Mouse (Mus musculus) inflammation-experienced regulatory T-cells (primary cell): ENCODE data around the gene Stx1b. TPM values are rescaled to one million over a fixed set of nuclear protein-coding genes. Genes with fewer than 3 reads are reported as not detected.

Experiments used
- polyA plus RNA-seq, 2 experiments: library from polyadenylated mRNA; unstranded; fragments of 100-300 nt; shearing (Covaris generic); gene quantifications; one replicate each; pipeline ENCODE4 v1.2.1; 2017

The Stx1b gene
- polyA plus RNA-seq: under 1 TPM; 0.51 to 0.56 TPM

GRCm38 (mm10) chr7:127824176-127824871 lies at the start of gene Stx1b, which contains the start of gene Stx4a:
TSS of gene Stx1b (minus strand) at chr7:127824549.
TSS of gene Stx4a (plus strand) at chr7:127824294.

GRCm38 (mm10) chr7:127800435-127801009 lies 23.8 kb downstream of the Stx1b start, which contains the start of gene Hsd3b7:
TSS of gene Hsd3b7 (plus strand) at chr7:127800604.

DNA sequence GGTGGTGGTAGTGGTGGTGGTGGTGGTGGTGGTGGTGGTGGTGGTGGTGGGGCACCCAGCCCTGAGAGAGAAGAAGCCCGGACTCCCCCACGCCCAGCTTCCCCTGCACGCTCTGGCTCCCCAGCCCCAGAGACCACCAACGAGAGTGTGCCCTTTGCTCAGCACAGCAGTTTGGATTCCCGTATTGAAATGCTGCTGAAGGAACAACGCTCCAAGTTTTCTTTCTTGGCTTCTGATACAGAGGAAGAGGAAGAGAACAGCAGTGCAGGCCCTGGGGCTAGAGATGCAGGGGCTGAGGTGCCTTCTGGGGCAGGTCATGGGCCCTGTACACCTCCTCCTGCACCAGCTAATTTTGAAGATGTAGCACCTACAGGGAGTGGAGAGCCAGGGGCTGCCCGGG lies 39.0 kb downstream of the Stx1b start, which contains the start of gene Gm49388:
Gene Gm49388 (plus strand): TSS at position 301 of the 400 bp plus-strand sequence.

GRCm38 (mm10) chr7:127776426-127776825 lies 47.9 kb downstream of the Stx1b start, which contains the start of gene Setd1a:
TSS of gene Setd1a (plus strand) at chr7:127776670.

GRCm38 (mm10) chr7:127769651-127770038 lies 54.7 kb downstream of the Stx1b start, which contains the start of gene Orai3:
TSS of gene Orai3 (plus strand) at chr7:127769815.

Other genes starting within 250 kb of the Stx1b start
- 1 to 10 TPM in 1 of 2 experiments, under 1 TPM in 1; 0.82 to 1.1 TPM for gene Ccdc189, start 236.0 kb downstream of the Stx1b start, polyA plus RNA-seq
- 100 to 1,000 TPM; 107 to 163 TPM for gene Rnf40, start 235.8 kb downstream of the Stx1b start, polyA plus RNA-seq
- gene Zfp629, start 208.8 kb downstream of the Stx1b start, polyA plus RNA-seq: under 1 TPM in 1 of 2 experiments, not detected in 1; 0.24 TPM
- 10 to 100 TPM; 79.5 to 92.8 TPM for gene Bcl7c, start 115.6 kb downstream of the Stx1b start, polyA plus RNA-seq
- under 1 TPM in 1 of 2 experiments, not detected in 1; 0.19 TPM for gene Ctf1, start 111.8 kb downstream of the Stx1b start, polyA plus RNA-seq
- gene Ctf2, start 92.4 kb downstream of the Stx1b start, polyA plus RNA-seq: under 1 TPM in 1 of 2 experiments, not detected in 1; 0.21 TPM
- gene Fbxl19, start 80.0 kb downstream of the Stx1b start, polyA plus RNA-seq: 1 to 10 TPM in 1 of 2 experiments, under 1 TPM in 1; 0.80 to 1.0 TPM
- gene Orai3, start 54.7 kb downstream of the Stx1b start, polyA plus RNA-seq: 10 to 100 TPM; 20.0 to 30.8 TPM
- gene Setd1a, start 47.9 kb downstream of the Stx1b start, polyA plus RNA-seq: 1 to 10 TPM; 3.8 to 6.5 TPM
- gene Gm49388, start 38.9 kb downstream of the Stx1b start, polyA plus RNA-seq: not detected
- 1 to 10 TPM; 1.6 to 6.7 TPM for gene Hsd3b7, start 23.9 kb downstream of the Stx1b start, polyA plus RNA-seq
- gene Stx4a, start 255 bp downstream of the Stx1b start, polyA plus RNA-seq: 100 to 1,000 TPM; 147 to 189 TPM
- gene Zfp646, start 51.7 kb upstream of the Stx1b start, polyA plus RNA-seq: 10 to 100 TPM; 43.6 to 44.7 TPM
- 10 to 100 TPM; 13.1 to 20.9 TPM for gene Zfp668, start 52.3 kb upstream of the Stx1b start, polyA plus RNA-seq
- gene Prss53, start 66.4 kb upstream of the Stx1b start, polyA plus RNA-seq: 1 to 10 TPM; 1.1 to 2.5 TPM
- not detected for gene Gm21974, start 70.9 kb upstream of the Stx1b start, polyA plus RNA-seq
- gene Vkorc1, start 71.1 kb upstream of the Stx1b start, polyA plus RNA-seq: 10 to 100 TPM; 43.9 to 54.4 TPM
- 10 to 100 TPM; 50.0 to 58.9 TPM for gene Bckdk, start 79.5 kb upstream of the Stx1b start, polyA plus RNA-seq
- 10 to 100 TPM; 37.9 to 46.2 TPM for gene Kat8, start 88.0 kb upstream of the Stx1b start, polyA plus RNA-seq
- gene Prss8, start 105.6 kb upstream of the Stx1b start, polyA plus RNA-seq: 1 to 10 TPM in 1 of 2 experiments, under 1 TPM in 1; 0.76 to 1.9 TPM
- gene Prss36, start 122.2 kb upstream of the Stx1b start, polyA plus RNA-seq: 1 to 10 TPM; 2.9 to 3.4 TPM
- gene Fus, start 142.9 kb upstream of the Stx1b start, polyA plus RNA-seq: 100 to 1,000 TPM; 120 to 128 TPM
- gene Pycard, start 169.3 kb upstream of the Stx1b start, polyA plus RNA-seq: 100 to 1,000 TPM; 256 to 301 TPM
- not detected for gene Trim72, start 179.4 kb upstream of the Stx1b start, polyA plus RNA-seq
- gene Itgam, start 238.1 kb upstream of the Stx1b start, polyA plus RNA-seq: under 1 TPM; 0.22 to 0.40 TPM
- 1 to 10 TPM in 1 of 2 experiments, under 1 TPM in 1; 0.37 to 1.4 TPM for gene Gm49368, start 238.1 kb upstream of the Stx1b start, polyA plus RNA-seq